Mouse (Mus musculus) cerebellum, adult 9-11 months (tissue): ENCODE measurements around the gene Deup1.
"Not testable (repeated sequence)": the region's sequence is repeated elsewhere in the genome, so short reads cannot be mapped to it uniquely, and the experiment has no call there.

Source experiments
- DNase-seq: peaks from one replicate; pipeline ENCODE4 v3.0.0; 2022

The Deup1 gene

GRCm38 (mm10) chr9:15587157-15587854, 40.4 kb downstream of the Deup1 start:
- no peak for DNase-seq

- DNase-seq = no peak
Observed at GRCm38 (mm10) chr9:15585956-15586355, 41.8 kb downstream of the Deup1 start.

- no peak for DNase-seq
Observed at GRCm38 (mm10) chr9:15584209-15584608, 43.5 kb downstream of the Deup1 start.

GRCm38 (mm10) chr9:15582026-15582425, 45.7 kb downstream of the Deup1 start:
- no peak for DNase-seq

GRCm38 (mm10) chr9:15580176-15580575, 47.6 kb downstream of the Deup1 start:
- no peak for DNase-seq

GRCm38 (mm10) chr9:15578946-15579345, 48.8 kb downstream of the Deup1 start:
- no peak for DNase-seq

- no peak for DNase-seq
Observed at GRCm38 (mm10) chr9:15578427-15578826, 49.3 kb downstream of the Deup1 start.

GRCm38 (mm10) chr9:15574750-15575454, 52.8 kb downstream of the Deup1 start:
- no peak for DNase-seq

GRCm38 (mm10) chr9:15562353-15562752, 65.4 kb downstream of the Deup1 start:
- no peak for DNase-seq

GRCm38 (mm10) chr9:15560451-15560850, 67.3 kb downstream of the Deup1 start:
- no peak for DNase-seq

- no peak for DNase-seq
Observed at GRCm38 (mm10) chr9:15553322-15553721, 74.4 kb downstream of the Deup1 start.

- DNase-seq = no peak
Observed at GRCm38 (mm10) chr9:15551933-15552851, 75.5 kb downstream of the Deup1 start.

- not testable (repeated sequence) for DNase-seq
Observed at GRCm38 (mm10) chr9:15551073-15551472, 76.7 kb downstream of the Deup1 start.

- DNase-seq = no peak
Observed at GRCm38 (mm10) chr9:15550461-15550961, 77.2 kb downstream of the Deup1 start.

- no peak for DNase-seq
Observed at GRCm38 (mm10) chr9:15541735-15542354, 85.9 kb downstream of the Deup1 start.

GRCm38 (mm10) chr9:15538979-15539533, 88.7 kb downstream of the Deup1 start:
- DNase-seq = no peak

GRCm38 (mm10) chr9:15537455-15538048, 90.2 kb downstream of the Deup1 start:
- DNase-seq = no peak

GRCm38 (mm10) chr9:15536861-15537426, 90.8 kb downstream of the Deup1 start:
- DNase-seq = no peak

GRCm38 (mm10) chr9:15535418-15535817, 92.3 kb downstream of the Deup1 start:
- DNase-seq = no peak

- DNase-seq = no peak
Observed at GRCm38 (mm10) chr9:15534110-15534509, 93.6 kb downstream of the Deup1 start.

- DNase-seq = no peak
Observed at GRCm38 (mm10) chr9:15533336-15534070, 94.2 kb downstream of the Deup1 start.
